Mouse (Mus musculus): Measurements from ENCODE around the gene Idh3a.

The Idh3a gene

GRCm38 (mm10) chr9:54647456-54647855 is 61.3 kb downstream of the Idh3a start:
- in situ Hi-C loops (cut with MseI, MboI): no loop called here

DNA sequence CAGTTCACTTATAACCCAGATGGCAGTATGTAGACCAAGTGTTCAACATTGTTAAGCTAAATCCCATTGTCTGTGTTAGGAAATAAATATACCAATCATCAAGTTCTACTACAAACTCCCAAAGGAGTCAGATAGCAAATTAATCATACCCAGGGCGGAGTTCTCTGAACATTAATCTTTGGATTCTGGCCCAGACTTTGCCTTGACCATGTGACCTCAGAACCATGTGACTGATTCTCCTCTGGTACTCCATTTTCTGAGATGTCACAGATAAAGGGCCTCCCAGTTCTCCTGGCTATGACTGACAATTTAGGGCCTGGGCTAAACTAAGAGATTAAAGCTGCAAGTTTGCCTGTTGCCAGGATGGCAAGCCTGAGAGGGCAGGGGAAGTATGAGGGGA is 63.2 kb downstream of the Idh3a start:
- in situ Hi-C loops (cut with MseI, MboI): no loop called here

- in situ Hi-C loops (cut with MseI, MboI): no loop called here
Measured at GRCm38 (mm10) chr9:54652778-54653177, 66.6 kb downstream of the Idh3a start.

Data from mouse trophoblast stem cell (cell line).